Mouse (Mus musculus): ENCODE data around the gene Rxra. TPM values are rescaled to one million over a fixed set of nuclear protein-coding genes. Genes with fewer than 3 reads are reported as not detected.

Gene Rxra
- total RNA-seq, 2 experiments from 2014 or later = 15.4 to 17.0 TPM

GRCm38 (mm10) chr2:27791571-27791970 lies 115.3 kb downstream of the Rxra start:
- no peak for ATAC-seq (ENCODE audit: poor library complexity, severe bottlenecking)

GRCm38 (mm10) chr2:27799018-27799417 lies 122.8 kb downstream of the Rxra start:
- ATAC-seq (ENCODE audit: poor library complexity, severe bottlenecking) = no peak

- ATAC-seq (ENCODE audit: poor library complexity, severe bottlenecking) = no peak
Observed at GRCm38 (mm10) chr2:27801041-27801440, 124.8 kb downstream of the Rxra start.

GRCm38 (mm10) chr2:27802493-27802892 lies 126.3 kb downstream of the Rxra start:
- no peak for ATAC-seq (ENCODE audit: poor library complexity, severe bottlenecking)

GRCm38 (mm10) chr2:27806691-27807090 lies 130.5 kb downstream of the Rxra start:
- no peak for ATAC-seq (ENCODE audit: poor library complexity, severe bottlenecking)

- ATAC-seq (ENCODE audit: poor library complexity, severe bottlenecking) = no peak
Observed at GRCm38 (mm10) chr2:27807684-27808083, 131.4 kb downstream of the Rxra start.

GRCm38 (mm10) chr2:27809897-27810296 lies 133.7 kb downstream of the Rxra start:
- no peak for ATAC-seq (ENCODE audit: poor library complexity, severe bottlenecking)

Other genes starting within 250 kb of the Rxra start
- gene Vav2, start 249.4 kb upstream of the Rxra start, total RNA-seq (2015) = 5.9 and 8.0 TPM in 2 replicates
- 11.0 and 11.5 TPM in 2 replicates for gene Vav2, start 249.4 kb upstream of the Rxra start, total RNA-seq (2017)
- 0.93 TPM in 1 of 2 replicates, not detected in the other for gene Brd3os, start 234.1 kb upstream of the Rxra start, total RNA-seq (2015)
- gene Brd3os, start 234.1 kb upstream of the Rxra start, total RNA-seq (2017) = 0.11 TPM in 1 of 2 replicates, not detected in the other
- gene Brd3, start 168.8 kb upstream of the Rxra start, total RNA-seq (2015) = 43.1 and 60.4 TPM in 2 replicates
- gene Brd3, start 168.8 kb upstream of the Rxra start, total RNA-seq (2017) = 22.4 and 28.3 TPM in 2 replicates
- gene Wdr5, start 161.3 kb upstream of the Rxra start, total RNA-seq (2015) = 21.3 and 22.2 TPM in 2 replicates
- 42.8 and 44.8 TPM in 2 replicates for gene Wdr5, start 161.3 kb upstream of the Rxra start, total RNA-seq (2017)
- gene Col5a1, start 210.0 kb downstream of the Rxra start, total RNA-seq (2015) = 0.78 and 2.2 TPM in 2 replicates
- gene Col5a1, start 210.0 kb downstream of the Rxra start, total RNA-seq (2017) = 0.77 and 1.1 TPM in 2 replicates